Mouse (Mus musculus) testis, adult 2 months (tissue): Measurements from ENCODE around the gene Olfr340. TPM values are rescaled to one million over a fixed set of nuclear protein-coding genes. Genes with fewer than 3 reads are reported as not detected.
"Not testable (repeated sequence)": the region's sequence is repeated elsewhere in the genome, so short reads cannot be mapped to it uniquely, and the experiment has no call there.

ENCODE experiments used
- H3K27ac ChIP-seq: fragments of 200-500 bp; 2 replicates; pipeline ENCODE4 v1.5.1; 2012; ENCODE audit warnings: low read depth, low read length; ENCODE audit not compliant: control insufficient read depth, insufficient read depth
- H3K27me3 ChIP-seq: fragments of 200-500 bp; 2 replicates; pipeline ENCODE4 v1.6.1; 2012; ENCODE audit warnings: mild to moderate bottlenecking, low read length, moderate library complexity; ENCODE audit not compliant: control insufficient read depth, insufficient read depth
- H3K36me3 ChIP-seq: fragments of 200-500 bp; 2 replicates; pipeline ENCODE4 v1.6.1; 2012; ENCODE audit warnings: mild to moderate bottlenecking, low read length; ENCODE audit not compliant: control insufficient read depth, insufficient read depth
- H3K4me1 ChIP-seq: fragments of 200-500 bp; 2 replicates; pipeline ENCODE4 v1.6.1; 2012; ENCODE audit warnings: low read length; ENCODE audit not compliant: control insufficient read depth, insufficient read depth
- H3K4me3 ChIP-seq: fragments of 200-500 bp; 2 replicates; pipeline ENCODE4 v1.5.1; 2012; ENCODE audit warnings: low read depth, mild to moderate bottlenecking, low read length, moderate library complexity, mixed read lengths; ENCODE audit not compliant: control insufficient read depth
- CTCF ChIP-seq: fragments of 200-500 bp; IDR thresholded peaks from 2 replicates; pipeline ENCODE4 v1.5.1; 2012; ENCODE audit warnings: low read depth, mild to moderate bottlenecking, inconsistent platforms, low read length, moderate library complexity; ENCODE audit not compliant: control insufficient read depth, insufficient read depth, insufficient replicate concordance
- POLR2A ChIP-seq: fragments of 200-500 bp; IDR thresholded peaks from 2 replicates; pipeline ENCODE4 v1.6.1; 2012; ENCODE audit warnings: low read depth, mild to moderate bottlenecking, inconsistent platforms, low read length, moderate library complexity; ENCODE audit not compliant: control insufficient read depth
- polyA plus RNA-seq: library from polyadenylated mRNA; depleted of rRNA; stranded (reverse); fragments of >200 nt; gene quantifications from 2 replicates; pipeline ENCODE4 v1.2.3, GENCODE M21; 2012; rRNA removed

Olfr340 gene
- polyA plus RNA-seq: not detected in 2 replicates

DNA sequence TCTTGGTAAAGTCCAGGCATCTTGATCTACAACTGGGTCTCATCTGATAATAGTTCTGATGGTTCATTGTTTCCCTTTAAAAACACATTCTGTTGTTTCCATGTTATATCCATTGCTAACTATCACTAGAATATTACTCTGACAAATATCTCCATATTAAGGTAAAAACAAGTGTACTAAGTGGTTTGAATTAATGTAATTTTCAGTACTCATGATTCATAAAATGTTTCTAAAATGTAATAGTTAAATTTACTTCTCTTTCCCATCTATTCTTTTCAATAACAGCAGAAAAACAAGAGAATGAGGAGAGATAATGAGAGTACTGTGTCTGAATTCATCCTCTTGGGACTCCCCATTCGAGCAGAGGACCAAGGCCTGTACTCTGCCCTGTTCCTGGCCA lies at the start of gene Olfr340:
Olfr340 (plus strand) TSS at position 301 of the 400 bp plus-strand sequence.
- Histone ChIP-seq H3K4me3 (no peak within 1 kb of the TSS), H3K27ac (no peak within 1 kb of the TSS), H3K27me3 (no peaks in the 10 kb centered on the region), H3K4me1 (no peaks in the 10 kb centered on the region), H3K36me3 (no peaks in the 10 kb centered on the region)
- TF ChIP-seq CTCF: no peak
- no peak for TF ChIP-seq POLR2A

DNA sequence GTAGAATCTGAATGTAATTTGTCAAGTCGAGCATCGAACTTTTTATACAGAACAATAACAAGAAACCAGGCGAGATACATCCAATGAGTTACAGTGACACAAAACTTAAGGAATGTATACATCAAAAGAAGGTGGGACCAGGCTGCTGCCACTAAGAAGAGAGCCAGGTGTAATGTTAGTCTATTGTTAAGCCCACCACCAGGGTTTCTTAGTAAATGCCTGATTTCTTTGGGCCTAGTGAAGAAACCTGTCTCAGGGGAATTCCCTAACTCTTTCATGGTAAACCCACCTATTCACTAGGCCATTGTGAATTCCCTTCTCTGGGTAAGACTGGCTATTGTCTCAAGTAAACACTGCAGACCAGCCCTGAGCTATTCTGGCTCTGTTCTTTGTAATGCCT lies 37.2 kb upstream of the Olfr340 start:
- H3K4me3 ChIP-seq, H3K27me3 ChIP-seq, H3K4me1 ChIP-seq, H3K36me3 ChIP-seq, H3K27ac ChIP-seq: not testable (repeated sequence)

DNA sequence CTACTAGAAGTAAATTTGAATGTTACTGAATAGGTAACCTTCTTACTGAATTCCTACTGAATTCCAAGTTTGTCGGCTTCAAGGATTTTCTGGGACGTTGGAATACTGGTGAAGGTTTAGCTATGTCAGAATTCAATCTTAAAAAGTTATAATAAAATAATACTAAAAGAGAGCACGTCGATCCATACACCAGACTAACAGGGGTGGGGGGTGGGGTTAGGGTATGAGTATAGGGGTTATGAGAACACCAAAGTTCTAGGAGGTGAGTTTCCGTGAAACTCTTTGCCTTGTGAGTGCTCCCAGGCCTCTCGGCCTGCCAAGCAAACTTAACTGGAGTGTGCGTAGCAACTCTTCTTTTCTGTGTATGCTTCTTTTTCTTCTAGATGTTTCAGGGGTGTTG lies 36.8 kb upstream of the Olfr340 start:
- not testable (repeated sequence) for H3K4me3 ChIP-seq, H3K27me3 ChIP-seq, H3K4me1 ChIP-seq, H3K36me3 ChIP-seq, H3K27ac ChIP-seq

DNA sequence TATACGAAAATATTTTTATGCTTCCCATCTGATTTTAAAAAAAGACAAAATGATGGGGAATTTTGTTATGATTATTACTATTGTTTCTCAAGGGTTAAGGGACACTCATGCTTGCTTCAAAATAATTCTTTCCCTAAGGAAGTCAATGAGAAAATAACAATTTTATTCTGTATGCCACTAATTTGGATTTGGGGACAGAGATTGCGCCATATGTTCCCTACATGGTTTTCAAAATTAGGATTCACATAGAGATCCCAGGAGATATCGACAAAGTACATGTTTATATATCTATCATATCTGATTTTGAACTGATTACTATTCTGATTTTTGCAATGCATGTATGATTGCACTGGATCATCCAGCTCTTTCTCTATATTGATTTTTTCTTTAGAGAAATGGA lies 33.7 kb upstream of the Olfr340 start, which contains the start of gene Olfr339:
Olfr339 (plus strand) TSS at position 301 of the 400 bp plus-strand sequence.
- H3K36me3 ChIP-seq: no peaks in the 10 kb centered on the region
- no peaks in the 10 kb centered on the region for H3K27me3 ChIP-seq
- TF ChIP-seq POLR2A (no peak), CTCF (no peak)

DNA sequence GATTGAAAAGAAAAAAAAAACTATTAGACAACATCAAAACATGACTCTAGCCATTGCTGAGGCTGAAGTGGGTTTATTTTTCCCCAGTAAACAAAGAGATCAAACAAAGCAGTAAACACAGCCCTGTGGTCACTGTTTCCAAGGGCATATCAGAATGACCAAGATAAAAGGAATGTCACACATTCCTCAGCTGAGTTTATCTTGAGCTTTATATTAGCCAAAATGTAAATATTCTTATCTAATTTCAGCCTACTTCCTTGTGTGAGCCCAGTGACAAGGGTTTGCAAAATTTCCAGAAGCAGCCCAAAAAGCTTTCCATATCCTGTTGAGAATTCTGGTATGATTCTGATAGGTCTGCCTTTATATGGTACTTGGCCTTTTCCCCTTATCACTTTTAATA lies 21.2 kb downstream of the Olfr340 start:
- H3K36me3 ChIP-seq: no peaks in the 10 kb centered on the region
- no peak overlapping the region for H3K27ac ChIP-seq
- H3K4me1 ChIP-seq: no peaks in the 10 kb centered on the region
- H3K4me3 ChIP-seq: no peak overlapping the region
- no peak for TF ChIP-seq POLR2A
- H3K27me3 ChIP-seq: no peaks in the 10 kb centered on the region

More for the DNA sequence above, 33.7 kb upstream of the Olfr340 start, which contains the start of gene Olfr339:
- Histone ChIP-seq H3K27ac (no peak within 1 kb of the TSS), H3K4me3 (no peak within 1 kb of the TSS), H3K4me1 (no peaks in the 10 kb centered on the region)

DNA sequence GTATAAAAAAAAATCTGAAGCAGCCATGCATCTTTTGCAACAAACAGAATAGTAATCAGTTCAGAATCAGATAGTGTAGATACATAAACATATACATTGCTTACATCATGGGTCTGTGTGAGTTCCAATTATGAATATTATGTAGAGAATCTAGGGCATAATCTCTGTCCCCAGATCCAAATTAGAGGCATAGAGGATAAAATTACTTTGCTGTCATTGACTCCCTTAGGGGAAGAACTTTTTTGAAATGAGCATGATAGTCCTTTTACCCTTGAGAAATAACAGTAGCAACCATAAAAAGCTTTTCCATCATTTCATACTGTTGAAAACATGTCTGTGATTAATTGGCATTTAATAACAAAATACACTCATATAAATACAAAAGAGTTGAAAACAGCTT lies 30.0 kb downstream of the Olfr340 start, which contains the start of gene Olfr341:
Olfr341 (minus strand) TSS at position 101 of the 400 bp plus-strand sequence.
- Histone ChIP-seq H3K27ac (no peak within 1 kb of the TSS), H3K4me1 (no peaks in the 10 kb centered on the region), H3K4me3 (no peak within 1 kb of the TSS), H3K36me3 (no peaks in the 10 kb centered on the region), H3K27me3 (no peaks in the 10 kb centered on the region)
- TF ChIP-seq CTCF (no peak), POLR2A (no peak)

Other genes starting within 250 kb of the Olfr340 start
- gene Ptgs1, start 222.2 kb upstream of the Olfr340 start, polyA plus RNA-seq: 0.74 and 5.4 TPM in 2 replicates
- gene Olfr338, start 79.1 kb upstream of the Olfr340 start, polyA plus RNA-seq: not detected in 2 replicates
- gene Olfr339, start 33.6 kb upstream of the Olfr340 start, polyA plus RNA-seq: not detected in 2 replicates
- gene Olfr341, start 29.9 kb downstream of the Olfr340 start, polyA plus RNA-seq: not detected in 2 replicates
- not detected in 2 replicates for gene Olfr342, start 72.4 kb downstream of the Olfr340 start, polyA plus RNA-seq
- not detected in 2 replicates for gene Olfr344, start 114.1 kb downstream of the Olfr340 start, polyA plus RNA-seq
- gene Olfr345, start 187.5 kb downstream of the Olfr340 start, polyA plus RNA-seq: not detected in 2 replicates
- gene Olfr346, start 233.2 kb downstream of the Olfr340 start, polyA plus RNA-seq: not detected in 2 replicates